Mouse (Mus musculus) frontal cortex, adult 2 months (tissue): ENCODE results near the gene Prkch. TPM values are rescaled to one million over a fixed set of nuclear protein-coding genes. Genes with fewer than 3 reads are reported as not detected.

ENCODE experiments used
- DNase-seq, 2 experiments: peaks; one replicate each; pipeline ENCODE4 v3.0.0; 2022; ENCODE audit warnings: low spot score in 1 of 2; ENCODE audit errors: extremely low spot score in 1 of 2
- polyA plus RNA-seq: library from polyadenylated mRNA; depleted of rRNA; stranded (reverse); fragments of >200 nt; gene quantifications from 2 replicates; pipeline ENCODE4 v1.2.3, GENCODE M21; 2012; rRNA removed

Gene Prkch
- polyA plus RNA-seq, 1 experiment: 3.1 TPM

- DNase-seq: no peak
Measured at GRCm38 (mm10) chr12:73815892-73816291, 231.3 kb downstream of the Prkch start.

DNA sequence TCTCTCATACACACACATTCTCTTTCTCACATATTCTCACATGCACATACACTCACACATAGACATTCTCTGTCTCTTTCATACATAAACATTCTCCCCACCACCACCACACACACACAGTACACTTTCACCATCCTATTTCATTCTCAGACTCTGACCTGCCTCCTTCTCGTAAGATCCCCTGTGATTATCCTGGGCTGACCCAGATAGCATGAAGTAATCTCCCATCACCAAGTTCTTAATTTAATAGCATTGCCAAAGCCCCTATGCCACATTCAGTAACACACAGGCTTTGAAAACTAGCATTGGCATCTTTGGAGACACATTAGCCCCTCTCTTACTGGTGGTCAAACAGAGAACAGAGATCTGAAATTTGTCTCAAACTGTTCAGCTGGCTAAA lies 232.3 kb downstream of the Prkch start:
- DNase-seq: no peak

GRCm38 (mm10) chr12:73818801-73819200 lies 234.2 kb downstream of the Prkch start:
- DNase-seq: no peak

- no peak for DNase-seq
Measured at GRCm38 (mm10) chr12:73821176-73821575, 236.6 kb downstream of the Prkch start.

GRCm38 (mm10) chr12:73822331-73822730 lies 237.7 kb downstream of the Prkch start:
- no peak for DNase-seq

DNA sequence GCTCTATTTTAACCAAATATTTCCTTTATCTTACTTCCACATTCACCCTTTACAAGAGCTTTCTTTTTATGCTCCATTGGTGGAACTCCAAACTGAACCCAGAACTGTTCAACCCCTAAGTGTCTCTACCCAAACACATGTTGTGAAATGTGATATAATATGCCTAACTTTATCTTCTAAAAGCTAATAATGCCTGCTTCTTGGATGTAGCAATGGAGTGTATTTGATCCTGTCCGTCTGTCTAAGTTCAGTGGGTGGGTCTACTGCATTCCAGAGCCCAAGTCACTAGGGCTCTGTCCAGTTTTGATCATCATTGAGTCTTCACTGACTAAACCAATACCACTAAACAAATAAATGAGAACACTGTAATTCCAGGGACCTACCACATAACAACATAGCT lies 240.2 kb downstream of the Prkch start:
- DNase-seq: no peak

Other genes with a start within 250 kb of the Prkch start
- 0.10 and 0.15 TPM in 2 replicates for gene Tmem30b, start 38.4 kb upstream of the Prkch start, polyA plus RNA-seq